Mouse (Mus musculus): ENCODE data around the gene Smagp.
A peak's percentile ranks its signal among the peaks of the same experiment; 100 is the strongest.

Gene Smagp

GRCm38 (mm10) chr15:100636700-100637501, at the start of gene Smagp:
Smagp (minus strand) TSS chr15:100636940.
- peak; percentile 41 to 46 for DNase-seq

GRCm38 (mm10) chr15:100686434-100686833, 49.7 kb upstream of the Smagp start:
- no peak for DNase-seq

GRCm38 (mm10) chr15:100685849-100686248, 49.1 kb upstream of the Smagp start:
- no peak for DNase-seq

- DNase-seq = no peak
Observed at GRCm38 (mm10) chr15:100685255-100685654, 48.5 kb upstream of the Smagp start.

GRCm38 (mm10) chr15:100684450-100684849, 47.7 kb upstream of the Smagp start:
- no peak for DNase-seq

GRCm38 (mm10) chr15:100683041-100683440, 46.3 kb upstream of the Smagp start:
- DNase-seq = peak; percentile 84 to 88

GRCm38 (mm10) chr15:100681770-100682169, 45.0 kb upstream of the Smagp start:
- DNase-seq = no peak

- no peak for DNase-seq
Observed at GRCm38 (mm10) chr15:100680381-100680780, 43.6 kb upstream of the Smagp start.

- DNase-seq = no peak
Observed at GRCm38 (mm10) chr15:100679005-100679404, 42.3 kb upstream of the Smagp start.

- no peak for DNase-seq
Observed at GRCm38 (mm10) chr15:100678581-100678980, 41.8 kb upstream of the Smagp start.

- no peak for DNase-seq
Observed at GRCm38 (mm10) chr15:100677675-100678074, 40.9 kb upstream of the Smagp start.

- DNase-seq = peak in 1 of 2 experiments; percentile 35
Observed at GRCm38 (mm10) chr15:100676521-100676920, 39.8 kb upstream of the Smagp start.

- DNase-seq = no peak
Observed at GRCm38 (mm10) chr15:100675486-100675885, 38.7 kb upstream of the Smagp start.

GRCm38 (mm10) chr15:100674566-100674965, 37.8 kb upstream of the Smagp start:
- no peak for DNase-seq

GRCm38 (mm10) chr15:100673585-100674391, 37.0 kb upstream of the Smagp start:
- peak in 1 of 2 experiments; percentile 21 for DNase-seq

- no peak for DNase-seq
Observed at GRCm38 (mm10) chr15:100670833-100671232, 34.1 kb upstream of the Smagp start.

- no peak for DNase-seq
Observed at GRCm38 (mm10) chr15:100670004-100670403, 33.3 kb upstream of the Smagp start.

GRCm38 (mm10) chr15:100669337-100669736, 32.6 kb upstream of the Smagp start, which contains the start of gene Bin2:
Bin2 (minus strand) TSS chr15:100669553.
- DNase-seq = peak; percentile 90 to 91

GRCm38 (mm10) chr15:100667871-100668545, 31.3 kb upstream of the Smagp start:
- DNase-seq = no peak

GRCm38 (mm10) chr15:100667420-100667819, 30.7 kb upstream of the Smagp start:
- no peak for DNase-seq

GRCm38 (mm10) chr15:100666851-100667250, 30.1 kb upstream of the Smagp start:
- no peak for DNase-seq

- DNase-seq = peak in 1 of 2 experiments; percentile 13
Observed at GRCm38 (mm10) chr15:100666219-100666696, 29.5 kb upstream of the Smagp start.

Measured in B cell, adult 2 months (primary cell).